Mouse (Mus musculus) neural tube, embryonic 12.5 days (tissue): ENCODE results near the gene Gm3376. TPM values are rescaled to one million over a fixed set of nuclear protein-coding genes. Genes with fewer than 3 reads are reported as not detected.
"Not testable (repeated sequence)": the region's sequence is repeated elsewhere in the genome, so short reads cannot be mapped to it uniquely, and the experiment has no call there.

Experiments
- ATAC-seq: fragments of 200-750 bp; cut with Nextera tagmentation; 2 replicates; pipeline ENCODE4 v1.8.0; 2017; ENCODE audit warnings: low read depth, mild to moderate bottlenecking, moderate TSS enrichment, moderate library complexity; ENCODE audit not compliant: low FRiP score
- H3K27ac ChIP-seq: fragments of 300-500 bp; sonication (generic); 2 replicates; pipeline ENCODE4 v1.5.1; 2016
- H3K27me3 ChIP-seq: fragments of 300-500 bp; sonication (generic); replicated peaks from 2 replicates; pipeline ENCODE4 v1.6.1; 2016; ENCODE audit warnings: mild to moderate bottlenecking
- H3K36me3 ChIP-seq: fragments of 300-500 bp; sonication (generic); 2 replicates; pipeline ENCODE4 v1.6.1; 2016; ENCODE audit warnings: mild to moderate bottlenecking
- H3K4me1 ChIP-seq: fragments of 300-500 bp; sonication (generic); 2 replicates; pipeline ENCODE4 v1.6.1; 2016
- H3K4me2 ChIP-seq: fragments of 300-500 bp; sonication (generic); replicated peaks from 2 replicates; pipeline ENCODE4 v1.6.1; 2016; ENCODE audit warnings: mild to moderate bottlenecking
- H3K4me3 ChIP-seq: fragments of 300-500 bp; sonication (generic); 2 replicates; pipeline ENCODE4 v1.5.1; 2016
- H3K9ac ChIP-seq: fragments of 300-500 bp; sonication (generic); 2 replicates; pipeline ENCODE4 v1.6.1; 2016; ENCODE audit warnings: mild to moderate bottlenecking
- H3K9me3 ChIP-seq: fragments of 300-500 bp; sonication (generic); 2 replicates; pipeline ENCODE4 v1.6.1; 2016; ENCODE audit warnings: mild to moderate bottlenecking
- WGBS: fragments of 180-500 bp; shearing (Covaris S2); methylation state at CpG from one replicate; pipeline ENCODE4 v1.1.7; 2016; 5-methylcytosine and 5-hydroxymethylcytosine counted together
- polyA plus RNA-seq: library from polyadenylated mRNA; unstranded; fragments of >200 nt; fragmentation: Nextera tagmentation; extraction: Ambion mirVana; gene quantifications from 2 replicates; pipeline ENCODE4 v1.2.1, GENCODE M21; 2016

Gm3376 gene
- polyA plus RNA-seq = not detected in 2 replicates

DNA sequence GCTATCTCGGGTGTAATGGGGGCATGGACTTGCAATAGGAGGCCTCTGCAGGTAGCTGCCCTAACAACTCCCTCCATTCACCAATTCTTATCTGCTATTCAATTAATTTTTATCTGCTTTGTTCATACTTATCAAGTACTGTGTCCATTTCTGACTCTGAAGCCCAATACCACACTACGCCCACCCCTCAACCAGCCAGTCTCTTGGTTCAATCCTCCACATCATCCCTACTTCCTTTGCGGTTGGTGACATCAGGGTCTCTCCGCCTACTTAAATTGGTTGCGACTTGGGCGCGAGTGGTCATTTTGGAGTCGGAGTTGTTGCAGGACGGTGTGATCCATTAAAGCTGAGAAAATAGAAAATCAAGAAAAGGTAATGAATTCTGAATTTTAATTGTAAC lies at the start of gene Gm3376:
TSS of gene Gm3376 (plus strand) at position 301 of the 400 bp plus-strand sequence.
- not testable (repeated sequence) for H3K4me3 ChIP-seq, H3K27me3 ChIP-seq, ATAC-seq, H3K4me2 ChIP-seq, H3K4me1 ChIP-seq, H3K9me3 ChIP-seq, H3K9ac ChIP-seq, H3K27ac ChIP-seq, H3K36me3 ChIP-seq
- no CpG with 5 or more reads among the region's 9 CpGs for WGBS
